Mouse (Mus musculus) hematopoietic stem cell, adult 5-6 weeks (primary cell): Measurements from ENCODE around the gene Wipi1. TPM values are rescaled to one million over a fixed set of nuclear protein-coding genes. Genes with fewer than 3 reads are reported as not detected.

Source experiments
- ATAC-seq, 2 experiments: fragments of 125-278 bp in 1 of 2; replicated peaks in 1 of 2; 2 replicates each; pipeline ENCODE4 v1.8.0; 2016 to 2017; ENCODE audit warnings: inconsistent platforms in 2 of 2, mild to moderate bottlenecking in 2 of 2, moderate number of reproducible peaks in 2 of 2, low read depth in 1 of 2, moderate TSS enrichment in 1 of 2; ENCODE audit not compliant: low FRiP score in 2 of 2, poor library complexity in 2 of 2, severe bottlenecking in 2 of 2, insufficient read depth in 1 of 2, low TSS enrichment in 1 of 2
- total RNA-seq: library from RNA; stranded (forward); fragments of 172-1452, 232-1000 nt; gene quantifications from 2 replicates; pipeline ENCODE4 v1.2.3, GENCODE M21; 2017

Wipi1 gene
- total RNA-seq, 1 experiment from 2014 or later: 3.8 TPM

DNA sequence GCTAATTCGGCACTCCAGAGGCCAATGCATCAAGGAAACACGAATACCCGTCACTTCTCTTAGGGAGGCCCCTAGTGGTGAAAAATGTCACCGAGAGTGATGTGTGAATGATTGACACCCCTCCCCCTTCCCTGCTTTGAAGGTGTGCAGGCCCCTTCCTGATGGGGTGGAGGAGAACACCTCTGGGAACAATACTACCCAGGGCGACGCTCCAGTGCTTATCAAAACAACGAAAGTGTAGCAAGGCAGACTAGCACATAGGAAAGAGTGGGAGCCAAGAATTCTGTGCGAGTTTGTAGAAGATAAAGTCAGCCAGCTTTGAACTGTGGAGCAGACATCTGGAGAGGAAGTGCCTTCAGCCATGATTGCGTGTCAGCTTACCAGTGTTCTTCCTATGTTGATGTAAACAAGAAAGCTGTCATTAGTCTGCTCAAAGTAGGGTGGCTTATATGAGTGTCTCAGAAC is 50.9 kb downstream of the Wipi1 start:
- ATAC-seq: peak; percentile 63 to 70

DNA sequence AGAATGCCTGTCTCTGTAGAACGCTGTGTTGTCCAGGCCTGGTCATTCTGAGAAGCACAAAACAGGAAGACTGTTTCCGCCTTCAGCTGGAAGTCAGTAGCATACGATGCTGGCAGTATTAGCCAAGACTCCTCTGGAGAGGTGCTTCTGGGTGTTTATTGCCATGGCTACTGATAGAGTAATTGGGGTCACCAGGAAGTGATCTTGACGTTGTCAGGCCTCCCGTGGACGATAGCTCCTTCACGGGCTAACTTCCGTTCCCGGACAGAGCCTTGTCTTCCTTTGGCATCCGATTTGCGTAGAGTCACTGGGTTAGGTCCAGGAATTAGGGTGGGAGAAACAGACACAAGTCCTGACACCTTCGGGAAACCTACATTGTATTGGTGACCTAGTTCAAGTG is 52.5 kb downstream of the Wipi1 start:
- ATAC-seq: no peak

DNA sequence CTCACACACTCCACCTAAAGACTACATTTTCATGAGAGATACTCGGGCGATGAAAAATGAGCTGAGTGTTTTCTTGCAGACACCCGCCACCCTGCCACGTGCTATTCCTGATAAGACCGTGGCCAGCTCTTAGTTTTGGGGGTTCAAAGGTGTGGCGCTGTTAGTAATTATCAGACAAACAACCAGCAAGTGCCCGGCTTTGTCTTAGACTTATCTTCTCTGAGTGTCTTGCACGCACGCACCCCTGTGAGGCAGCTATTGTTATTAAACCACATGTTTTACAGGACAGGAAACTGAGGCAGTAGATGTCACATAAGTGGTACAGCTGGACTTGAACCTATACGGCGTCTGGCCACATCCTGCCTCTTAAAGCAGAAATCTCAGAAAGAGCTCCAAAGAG is 54.3 kb downstream of the Wipi1 start:
- peak in 1 of 2 experiments; percentile 20; a peak in 1 of 4 replicates for ATAC-seq

DNA sequence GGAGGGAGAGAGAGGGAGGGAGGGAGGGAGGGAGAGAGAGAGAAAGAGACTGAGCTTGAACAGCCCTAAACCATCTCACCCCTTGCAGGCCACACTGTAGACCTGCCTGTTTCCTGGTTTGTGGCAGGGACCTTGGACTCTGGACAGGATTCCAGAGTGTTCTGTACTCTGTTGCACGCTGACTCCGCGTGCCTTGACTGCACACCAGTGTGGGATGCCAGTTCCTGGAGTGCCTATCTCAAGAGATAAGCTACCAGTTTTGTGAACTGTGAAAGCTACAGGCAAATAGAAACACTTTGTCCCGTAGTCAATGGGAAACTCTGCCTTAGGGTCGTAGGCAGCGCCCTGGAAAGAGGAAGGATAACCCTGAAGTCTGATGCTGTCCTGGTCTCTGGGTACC is 55.6 kb downstream of the Wipi1 start:
- ATAC-seq: no peak

DNA sequence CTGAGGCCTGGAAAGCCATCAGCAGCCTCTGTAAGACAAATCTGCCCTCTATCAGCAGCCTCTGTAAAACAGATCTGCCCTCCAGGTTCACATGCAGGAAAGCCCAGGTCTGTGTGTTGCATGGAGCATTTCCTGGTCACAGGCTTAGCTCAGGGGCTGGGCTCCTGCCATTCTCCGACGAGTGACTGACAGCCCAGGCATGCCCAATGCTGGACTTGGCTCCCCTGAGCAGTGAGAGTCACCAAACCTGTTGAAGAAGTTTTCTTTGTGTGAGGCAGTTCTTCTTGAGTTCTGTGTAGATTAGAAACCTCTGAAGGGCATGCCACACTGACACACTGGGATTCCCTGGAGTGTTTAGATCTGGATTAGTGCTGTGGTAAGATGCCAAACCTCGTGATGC is 57.3 kb downstream of the Wipi1 start:
- no peak for ATAC-seq

DNA sequence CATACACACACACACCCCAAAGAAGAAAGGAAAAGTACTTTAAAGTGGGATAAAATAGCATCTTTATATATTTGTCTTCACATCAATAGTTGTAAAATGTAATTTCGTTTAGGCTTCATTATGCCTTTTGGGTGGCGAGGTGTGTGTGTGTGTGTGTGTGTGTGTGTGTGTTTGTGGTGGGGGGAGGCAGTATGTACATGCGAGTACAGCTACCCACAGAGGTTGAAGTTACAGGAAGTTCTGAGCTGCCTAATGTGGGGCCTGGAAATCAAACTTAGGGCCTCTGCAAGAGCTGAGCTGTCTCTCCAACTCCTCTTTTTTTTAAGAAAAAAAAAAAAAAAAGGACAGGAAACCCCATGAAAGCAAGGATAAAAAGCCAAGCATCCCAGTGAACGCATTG is 57.8 kb downstream of the Wipi1 start:
- ATAC-seq: no peak

DNA sequence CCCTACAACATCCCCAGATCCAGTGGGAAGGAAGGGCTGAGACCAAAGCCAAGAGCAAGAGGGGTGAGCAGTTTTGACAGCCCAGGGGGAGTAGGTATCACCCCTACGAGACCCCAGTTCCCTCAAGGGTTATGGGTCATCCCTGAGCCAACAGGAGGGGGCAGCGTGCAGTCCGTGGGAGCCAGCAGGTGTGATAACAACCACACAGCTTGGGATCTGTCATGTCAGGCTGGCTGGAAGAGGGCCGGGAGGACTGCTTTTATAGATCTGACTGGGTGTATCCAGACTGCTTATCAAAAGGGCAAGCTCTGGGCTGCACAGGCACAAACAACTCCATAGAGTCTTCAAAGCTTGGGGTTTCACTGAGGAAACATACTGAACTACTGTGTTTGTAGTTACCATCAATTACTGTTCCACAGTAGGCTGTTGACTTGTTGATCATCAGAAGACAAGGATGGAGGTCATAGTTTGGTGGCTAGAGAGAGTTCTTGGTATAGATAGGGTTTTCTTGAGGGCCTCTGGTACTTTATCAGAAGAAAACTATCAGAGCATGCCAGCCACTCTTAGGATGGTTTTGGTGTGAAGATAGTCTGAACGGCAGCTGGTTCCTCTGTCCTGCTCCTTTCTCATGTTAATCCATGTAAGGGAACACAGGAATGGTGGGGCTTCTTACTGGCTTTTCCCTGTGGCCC is 62.0 kb downstream of the Wipi1 start:
- ATAC-seq: peak in 1 of 2 experiments; percentile 37; a peak in 1 of 4 replicates

DNA sequence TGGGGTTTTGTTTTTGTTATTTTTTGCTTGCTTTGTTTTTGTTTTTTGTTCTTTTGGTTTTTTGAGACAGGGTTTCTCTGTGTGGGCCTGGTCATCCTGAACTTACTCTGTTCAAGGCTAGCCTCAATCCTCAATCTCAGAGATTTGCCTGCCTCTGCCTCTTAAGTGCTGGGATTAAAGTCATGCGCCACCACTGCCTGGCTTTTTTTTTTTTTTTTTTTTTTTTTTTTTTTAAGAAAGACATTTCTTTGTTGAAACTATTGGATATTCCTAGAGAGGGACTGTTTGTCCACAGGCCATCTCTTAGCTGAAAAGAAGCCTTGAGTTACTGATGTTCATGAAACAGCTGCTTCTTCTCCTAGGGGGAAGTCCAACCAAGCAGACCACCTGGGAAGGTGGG is 64.1 kb downstream of the Wipi1 start:
- no peak for ATAC-seq

DNA sequence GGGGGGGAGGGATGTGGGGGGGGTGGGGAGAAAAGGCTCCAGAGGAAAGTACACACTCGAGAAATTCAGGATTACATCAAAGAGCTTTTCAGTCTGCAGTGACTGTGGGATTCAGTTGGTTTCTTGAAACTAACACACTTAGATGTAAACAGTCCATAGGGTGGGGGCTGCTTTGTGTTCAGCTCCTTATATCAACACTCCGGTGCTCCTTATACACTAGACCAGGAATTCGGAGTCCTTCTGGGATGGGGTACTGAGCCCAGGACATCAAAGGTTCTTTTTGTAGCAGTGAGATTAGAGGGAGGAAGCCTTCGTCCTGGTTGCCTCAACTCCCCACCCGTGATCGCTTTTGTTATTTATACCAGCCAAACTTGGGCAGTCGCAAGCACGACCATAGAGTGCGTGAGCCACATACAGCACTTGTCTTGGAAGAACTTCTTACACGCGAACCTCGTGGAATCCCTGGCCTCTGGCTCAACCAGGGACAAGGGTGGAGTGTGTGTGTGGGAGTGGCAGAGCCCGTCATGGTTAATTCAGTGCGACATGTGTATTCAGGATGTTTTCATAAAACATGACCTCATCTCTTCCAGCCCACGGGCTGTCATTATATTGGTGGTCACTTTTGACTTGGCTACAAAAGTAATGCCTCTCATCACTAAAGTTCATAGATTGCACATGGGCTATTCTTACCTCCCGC is 65.3 kb downstream of the Wipi1 start:
- ATAC-seq: no peak

DNA sequence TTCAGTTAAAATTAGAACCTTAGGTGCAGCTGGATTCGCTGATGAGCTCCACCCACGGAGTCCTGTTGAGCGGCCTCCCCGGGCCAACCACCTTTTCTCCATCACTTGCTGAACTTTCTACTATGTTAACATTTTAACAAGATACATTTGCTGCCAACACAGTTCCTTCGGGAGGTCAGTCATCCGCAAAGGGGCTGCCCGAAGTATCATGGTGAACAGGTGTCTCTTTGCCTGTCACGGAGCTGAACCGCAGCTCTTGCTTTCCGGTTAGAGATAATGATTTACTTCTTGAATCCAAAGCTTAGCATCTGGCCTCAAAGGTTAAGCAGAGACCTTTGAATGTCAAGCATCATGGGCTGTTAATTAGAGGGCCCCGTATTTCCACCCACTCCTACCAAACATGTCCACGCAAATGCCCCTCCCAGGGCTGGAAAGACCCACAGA is 66.0 kb downstream of the Wipi1 start:
- ATAC-seq: no peak

DNA sequence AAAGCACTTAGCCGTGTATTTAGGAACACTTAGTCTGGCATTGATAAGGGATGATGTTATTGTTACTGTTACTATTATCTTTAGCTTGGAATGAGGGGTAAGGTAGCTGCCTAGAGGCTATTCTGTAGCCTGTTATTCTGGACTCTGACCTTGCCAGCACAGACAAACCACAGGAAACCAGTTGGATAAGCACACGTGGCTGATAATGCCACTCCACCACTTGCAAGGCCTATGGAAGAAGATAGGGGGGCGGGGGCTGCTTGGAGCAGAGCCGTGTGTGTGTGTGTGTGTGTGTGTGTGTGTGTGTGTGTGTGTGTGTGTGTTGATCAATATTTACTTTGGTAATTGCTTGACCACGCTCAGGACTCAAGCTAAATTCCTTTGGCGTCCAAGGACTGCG is 66.5 kb downstream of the Wipi1 start:
- ATAC-seq: no peak

DNA sequence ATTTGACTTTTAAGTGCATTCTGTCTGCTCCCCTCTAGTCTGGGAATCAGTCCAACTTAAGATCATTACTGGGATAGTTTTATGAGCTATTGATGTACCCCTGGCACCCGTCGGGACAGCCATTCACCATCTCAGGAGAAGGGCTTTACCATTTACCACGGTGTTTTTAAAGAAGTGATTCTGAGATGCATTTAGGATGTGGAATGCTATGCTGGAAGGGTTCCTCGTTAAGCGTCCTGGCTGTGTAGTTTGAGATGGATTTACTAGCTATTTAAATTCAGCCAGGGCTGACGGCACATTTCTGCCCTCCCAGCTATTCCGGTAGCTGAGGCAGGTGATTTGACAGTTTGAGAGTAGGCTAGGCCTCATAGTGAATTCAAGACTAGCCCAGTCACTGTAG is 67.3 kb downstream of the Wipi1 start:
- ATAC-seq: no peak

DNA sequence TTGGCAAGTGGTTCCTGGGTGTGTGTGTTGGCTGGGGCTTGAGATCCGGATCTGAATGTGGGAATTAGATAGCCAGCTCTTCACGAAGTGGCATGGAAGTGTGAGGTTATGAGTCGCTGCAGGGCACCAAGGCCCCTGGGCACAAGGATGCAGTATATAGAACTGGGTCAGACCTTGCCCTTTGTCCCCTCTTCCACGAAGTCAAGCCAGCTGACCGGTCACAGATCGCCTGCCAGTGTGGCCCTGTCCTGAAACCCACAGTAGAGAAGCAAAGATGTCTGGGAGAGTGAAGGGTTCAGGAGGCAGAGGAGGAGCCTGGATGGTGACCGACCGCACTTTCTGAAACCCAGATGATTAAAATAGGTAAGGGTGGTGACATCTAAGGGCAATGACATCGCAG is 68.3 kb downstream of the Wipi1 start:
- ATAC-seq: no peak

DNA sequence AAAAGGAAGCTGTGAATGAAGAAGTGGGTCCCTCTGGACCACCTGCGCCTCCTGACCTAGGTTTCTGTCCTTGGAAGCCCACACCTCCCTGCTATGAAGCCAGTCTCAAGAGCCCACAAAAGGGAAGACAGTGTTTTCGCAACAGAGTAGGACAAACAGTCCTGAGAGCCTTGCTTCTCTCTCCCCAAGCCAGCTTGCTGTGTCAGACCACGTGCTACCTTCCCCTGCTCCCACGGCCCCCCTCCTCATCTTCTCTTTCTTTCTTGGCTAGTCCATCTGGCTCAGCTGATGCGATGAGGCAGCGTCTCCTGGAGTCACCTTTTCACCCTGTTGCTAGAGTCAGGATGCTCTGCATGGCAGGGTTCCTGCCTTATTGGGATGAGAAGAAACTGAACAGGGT is 72.5 kb downstream of the Wipi1 start:
- ATAC-seq: peak in 1 of 2 experiments; percentile 30; a peak in 1 of 4 replicates

DNA sequence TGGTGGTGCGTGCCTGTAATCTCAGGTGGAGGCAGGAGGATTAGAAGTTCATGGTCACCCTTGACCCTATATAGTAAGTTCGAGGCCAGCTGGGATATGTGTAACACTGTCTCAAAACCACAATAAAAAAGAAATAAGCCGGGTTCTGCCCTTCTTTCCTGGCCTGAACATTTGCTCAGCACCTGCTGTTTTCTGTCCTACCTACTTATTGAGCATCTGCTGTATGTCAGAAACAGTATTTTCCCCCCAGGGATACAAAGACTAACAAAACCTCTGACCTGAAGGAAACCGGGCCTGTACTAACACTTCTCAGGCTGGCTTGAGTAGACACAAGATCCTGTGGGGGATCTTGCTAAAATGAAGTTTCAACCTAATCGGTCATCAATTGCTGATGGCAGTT is 74.8 kb downstream of the Wipi1 start:
- ATAC-seq: no peak

DNA sequence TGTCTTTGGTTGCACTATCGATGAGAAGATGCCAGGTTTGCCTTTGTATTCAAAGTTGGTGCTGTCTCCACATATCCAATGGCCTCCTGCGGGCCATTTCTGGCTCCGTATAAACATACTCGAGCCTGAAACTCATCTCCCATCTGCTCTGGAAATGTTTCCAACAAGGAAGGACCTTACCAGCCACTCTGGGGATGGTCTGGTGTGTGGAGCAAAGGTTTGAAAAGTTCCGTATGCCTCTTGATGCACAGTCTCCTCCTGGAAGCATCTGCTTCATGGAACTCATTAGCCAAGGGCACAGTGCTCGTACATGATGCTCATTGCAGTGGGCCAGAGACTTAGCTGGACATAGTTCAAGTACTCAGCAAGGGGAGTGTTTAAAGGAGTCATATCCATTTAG is 75.8 kb downstream of the Wipi1 start:
- ATAC-seq: no peak

DNA sequence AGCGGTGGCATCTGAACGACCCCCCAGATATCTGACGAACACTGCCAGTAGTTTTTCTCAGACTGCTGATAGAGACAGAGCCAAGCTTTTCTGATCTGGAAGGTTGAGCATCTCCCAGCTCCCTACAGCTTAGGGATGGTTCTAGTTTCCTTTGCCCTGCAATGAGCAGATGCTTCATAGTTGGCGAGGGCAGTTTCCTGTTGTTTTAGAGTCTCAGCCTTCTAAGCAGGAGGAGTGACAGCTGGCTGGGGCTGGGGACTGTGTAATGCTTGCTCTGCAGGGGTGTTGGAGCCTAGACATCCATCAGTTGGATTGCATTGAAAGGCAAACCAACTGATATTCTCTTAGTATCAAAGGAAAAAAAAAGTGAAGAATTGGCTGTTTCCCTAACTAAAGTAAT is 81.7 kb downstream of the Wipi1 start:
- ATAC-seq: no peak

DNA sequence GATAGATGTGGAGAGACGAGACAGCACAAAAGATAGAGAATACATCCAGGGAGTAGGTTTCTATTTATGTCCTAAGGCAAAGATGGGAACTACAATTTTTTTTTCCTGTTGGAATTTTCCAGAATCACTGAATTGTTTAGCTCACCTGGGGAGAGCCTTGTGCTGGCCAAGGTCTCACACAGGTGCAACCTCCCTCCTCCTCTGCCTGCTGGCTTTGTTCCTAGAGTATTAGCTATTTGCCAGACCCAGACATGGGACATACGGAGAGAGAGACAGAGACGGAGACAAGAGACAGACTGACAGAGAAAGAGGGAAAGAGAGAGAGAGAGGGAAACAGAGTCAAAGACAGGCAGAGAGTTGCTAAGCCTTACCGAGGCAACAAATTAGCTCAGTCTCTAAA is 86.2 kb downstream of the Wipi1 start:
- no peak for ATAC-seq

DNA sequence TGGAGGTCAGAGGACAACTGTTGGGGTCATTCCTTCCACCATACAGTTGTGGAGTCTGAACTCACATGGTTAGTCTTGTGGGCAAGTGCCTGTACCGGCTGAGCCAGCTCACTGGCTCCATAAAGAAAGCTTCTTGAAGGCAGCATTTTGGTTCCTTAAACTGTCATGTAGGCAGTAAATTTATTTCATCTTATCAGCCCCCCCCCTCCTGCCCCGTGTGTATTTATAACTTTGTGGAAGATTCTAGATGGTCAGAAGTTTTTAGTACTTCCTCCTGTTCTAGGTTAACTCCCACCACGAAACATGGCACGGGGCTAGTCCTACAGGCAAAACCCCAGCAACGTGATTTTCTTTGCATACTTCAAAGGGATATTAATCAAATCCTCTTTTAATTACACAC is 86.9 kb downstream of the Wipi1 start:
- ATAC-seq: no peak; a peak in 1 of 4 replicates
